ENCODE assay signal across 16 mouse cellular contexts in genomic region chr5:115644192-115644591, GRCm38 (mm10). TPM values are rescaled to one million over a fixed set of nuclear protein-coding genes. Genes with fewer than 3 reads are reported as not detected.
A peak's percentile ranks its signal among the peaks of the same experiment; 100 is the strongest.
DNase-seq lines count a peak whose midpoint lies in the region; ATAC-seq and TF ChIP-seq lines count a peak whose summit lies in the region.
"Had no signal": no experiment of that assay in that cellular context is flagged by ENCODE, and none has a peak within 500 bp of the region (broad histone marks: within the 10 kb centered on the region; RNA-seq: fewer than 3 reads in every experiment).

No protein-coding gene starts in this region.

- H3K4me3 ChIP-seq in hindbrain, postnatal 0 days (ENCODE audit: low read length): no peak overlapping the region
- H3K4me3 ChIP-seq in hindbrain, embryonic 12.5 days: no peak overlapping the region
- no peak overlapping the region for H3K4me3 ChIP-seq in midbrain, postnatal 0 days (ENCODE audit: low read depth, low read length)
- H3K4me3 ChIP-seq in midbrain, embryonic 15.5 days: no peak overlapping the region
- H3K4me3 ChIP-seq in cortical plate, adult 2 months (ENCODE audit: insufficient read depth, low read length): no peak overlapping the region
- H3K4me3 ChIP-seq: forebrain, embryonic 13.5 days; limb, embryonic 15.5 days; midbrain, embryonic 10.5 days; neural tube, embryonic 12.5 days had no signal

- H3K36me3 ChIP-seq in hindbrain, postnatal 0 days (ENCODE audit: insufficient read depth, low read length): peaks cover 59% of the 10 kb centered on the region
- H3K36me3 ChIP-seq in hindbrain, embryonic 12.5 days: peaks cover 97% of the 10 kb centered on the region
- peaks cover 69% of the 10 kb centered on the region for H3K36me3 ChIP-seq in midbrain, postnatal 0 days (ENCODE audit: insufficient read depth, low read length)
- peaks cover 39% of the 10 kb centered on the region for H3K36me3 ChIP-seq in midbrain, embryonic 15.5 days (replicated peaks)

- no peaks in the 10 kb centered on the region for H3K9me3 ChIP-seq in hindbrain, postnatal 0 days (ENCODE audit: low read length)
- H3K9me3 ChIP-seq in hindbrain, embryonic 12.5 days (replicated peaks): no peaks in the 10 kb centered on the region
- H3K9me3 ChIP-seq in midbrain, postnatal 0 days (ENCODE audit: low read length): no peaks in the 10 kb centered on the region
- H3K9me3 ChIP-seq in midbrain, embryonic 15.5 days: no peaks in the 10 kb centered on the region
- H3K9me3 ChIP-seq: forebrain, embryonic 13.5 days; limb, embryonic 15.5 days; midbrain, embryonic 10.5 days; neural tube, embryonic 12.5 days had no signal

- H3K4me2 ChIP-seq in hindbrain, postnatal 0 days (ENCODE audit: low read depth, low read length): no peak overlapping the region
- H3K4me2 ChIP-seq in hindbrain, embryonic 12.5 days (replicated peaks): no peak overlapping the region
- H3K4me2 ChIP-seq in midbrain, postnatal 0 days (ENCODE audit: low read depth, low read length, poor library complexity, severe bottlenecking): no peak overlapping the region
- H3K4me2 ChIP-seq in midbrain, embryonic 15.5 days: no peak overlapping the region
- H3K4me2 ChIP-seq: forebrain, embryonic 13.5 days; limb, embryonic 15.5 days; neural tube, embryonic 12.5 days had no signal

- no peak; the same call in 1 of the 2 replicates for ATAC-seq in hindbrain, postnatal 0 days
- ATAC-seq in hindbrain, embryonic 12.5 days (ENCODE audit: low FRiP score): no peak
- no peak for ATAC-seq in midbrain, postnatal 0 days (ENCODE audit: low FRiP score)
- ATAC-seq in midbrain, embryonic 15.5 days (replicated peaks): no peak
- ATAC-seq: forebrain, embryonic 13.5 days had no signal

- peak; percentile 53 for TF ChIP-seq CTCF in hindbrain, postnatal 0 days (IDR thresholded peaks at IDR 0.05; ENCODE audit: low read depth)
- peak; percentile 55 for TF ChIP-seq CTCF in midbrain, postnatal 0 days (IDR thresholded peaks at IDR 0.05)
- TF ChIP-seq CTCF in cortical plate, adult 2 months (IDR thresholded peaks at IDR 0.05; ENCODE audit: extremely low read depth, insufficient read depth, low read length): peak; percentile 26

- DNase-seq in hindbrain, postnatal 0 days (ENCODE audit: low spot score): peak; percentile 42
- DNase-seq in midbrain, postnatal 0 days (ENCODE audit: low spot score): no peak
- peak; percentile 50 for DNase-seq in thymus, postnatal 25 days
- DNase-seq in yolk sac, embryonic 10.5 days (ENCODE audit: low spot score): no peak
- DNase-seq: cerebellum, adult 11-12 months; gastrocnemius, postnatal 14 days; heart, postnatal 10 days; kidney, adult 9 months; right cerebral cortex, postnatal 14 days had no signal

- H3K9ac ChIP-seq in hindbrain, postnatal 0 days (replicated peaks; ENCODE audit: low read length): no peak overlapping the region
- H3K9ac ChIP-seq in hindbrain, embryonic 12.5 days: no peak overlapping the region
- H3K9ac ChIP-seq in midbrain, postnatal 0 days (replicated peaks; ENCODE audit: low read length, poor library complexity, severe bottlenecking): no peak overlapping the region
- no peak overlapping the region for H3K9ac ChIP-seq in midbrain, embryonic 15.5 days
- H3K9ac ChIP-seq: forebrain, embryonic 13.5 days; limb, embryonic 15.5 days; neural tube, embryonic 12.5 days had no signal

- H3K27ac ChIP-seq in hindbrain, postnatal 0 days: no peak overlapping the region
- H3K27ac ChIP-seq in hindbrain, embryonic 12.5 days: no peak overlapping the region
- no peak overlapping the region for H3K27ac ChIP-seq in midbrain, postnatal 0 days (ENCODE audit: low read depth, low read length)
- H3K27ac ChIP-seq in midbrain, embryonic 15.5 days: no peak overlapping the region
- no peak overlapping the region for H3K27ac ChIP-seq in cortical plate, adult 2 months (ENCODE audit: insufficient read depth, low read length)
- H3K27ac ChIP-seq: forebrain, embryonic 13.5 days; limb, embryonic 15.5 days; midbrain, embryonic 10.5 days; neural tube, embryonic 12.5 days had no signal

- no peaks in the 10 kb centered on the region for H3K4me1 ChIP-seq in hindbrain, postnatal 0 days (ENCODE audit: insufficient read depth, low read length)
- H3K4me1 ChIP-seq in hindbrain, embryonic 12.5 days: peaks cover 6% of the 10 kb centered on the region
- H3K4me1 ChIP-seq in midbrain, postnatal 0 days (ENCODE audit: insufficient read depth, low read length): no peaks in the 10 kb centered on the region
- no peaks in the 10 kb centered on the region for H3K4me1 ChIP-seq in midbrain, embryonic 15.5 days
- no peaks in the 10 kb centered on the region for H3K4me1 ChIP-seq in cortical plate, adult 2 months (ENCODE audit: control insufficient read depth, insufficient read depth, low read length)
- H3K4me1 ChIP-seq: forebrain, embryonic 13.5 days; limb, embryonic 15.5 days; midbrain, embryonic 10.5 days; neural tube, embryonic 12.5 days had no signal

- 81% methylated on average over 9 of the region's 9 CpGs for WGBS in hindbrain, postnatal 0 days
- 87% methylated on average over 9 of the region's 9 CpGs for WGBS in hindbrain, embryonic 12.5 days
- 80% methylated on average over 9 of the region's 9 CpGs for WGBS in midbrain, postnatal 0 days
- 87% methylated on average over 9 of the region's 9 CpGs for WGBS in midbrain, embryonic 15.5 days

- no peaks in the 10 kb centered on the region for H3K27me3 ChIP-seq in hindbrain, postnatal 0 days (ENCODE audit: insufficient read depth, low read length)
- no peaks in the 10 kb centered on the region for H3K27me3 ChIP-seq in hindbrain, embryonic 12.5 days
- H3K27me3 ChIP-seq in midbrain, postnatal 0 days (ENCODE audit: insufficient read depth, low read length): no peaks in the 10 kb centered on the region
- no peaks in the 10 kb centered on the region for H3K27me3 ChIP-seq in midbrain, embryonic 15.5 days (replicated peaks)
- H3K27me3 ChIP-seq: forebrain, embryonic 13.5 days; limb, embryonic 15.5 days; neural tube, embryonic 12.5 days had no signal

- no peak for TF ChIP-seq POLR2A in cortical plate, adult 2 months (IDR thresholded peaks at IDR 0.05; ENCODE audit: extremely low read depth, insufficient read depth, low read length)

RNA-seq across cellular contexts. Expression of gene Rab35, which starts 12.5 kb away (rescaled TPM):
- 80.5 and 88.1 TPM in 2 replicates for total RNA-seq in hindbrain, postnatal 0 days (2014; rRNA removed)
- 22.2 and 25.3 TPM in 2 replicates for polyA plus RNA-seq in hindbrain, postnatal 0 days (2015; fragmentation: Nextera tagmentation; extraction: Ambion mirVana)
- 19.7 and 20.6 TPM in 2 replicates for polyA plus RNA-seq in hindbrain, embryonic 12.5 days (2016; fragmentation: Nextera tagmentation; extraction: Ambion mirVana)
- total RNA-seq in midbrain, postnatal 0 days (2014; rRNA removed): 97.4 and 99.0 TPM in 2 replicates
- polyA plus RNA-seq in midbrain, postnatal 0 days (2015; fragmentation: Nextera tagmentation; extraction: Ambion mirVana): 23.0 and 24.5 TPM in 2 replicates
- polyA plus RNA-seq in midbrain, embryonic 15.5 days (2015; fragmentation: Nextera tagmentation; extraction: Ambion mirVana): 18.7 and 19.2 TPM in 2 replicates
- 90.8 and 104 TPM in 2 replicates for polyA plus RNA-seq in cortical plate, adult 2 months (2012; rRNA removed)

Comparison
In these comparisons a context has a peak if more than half of its experiments do, and no peak if none do; other contexts are left out.
1. DNase-seq: peak in hindbrain, postnatal 0 days (single experiment) and thymus, postnatal 25 days (single experiment); none in midbrain, postnatal 0 days (single experiment) and yolk sac, embryonic 10.5 days (single experiment).
2. Peak in every context shown above with its lines, with median percentiles within 50 percentile points of each other: CTCF ChIP-seq.